Comparison of ENCODE assay signal across 27 mouse cellular contexts in the genomic region with DNA sequence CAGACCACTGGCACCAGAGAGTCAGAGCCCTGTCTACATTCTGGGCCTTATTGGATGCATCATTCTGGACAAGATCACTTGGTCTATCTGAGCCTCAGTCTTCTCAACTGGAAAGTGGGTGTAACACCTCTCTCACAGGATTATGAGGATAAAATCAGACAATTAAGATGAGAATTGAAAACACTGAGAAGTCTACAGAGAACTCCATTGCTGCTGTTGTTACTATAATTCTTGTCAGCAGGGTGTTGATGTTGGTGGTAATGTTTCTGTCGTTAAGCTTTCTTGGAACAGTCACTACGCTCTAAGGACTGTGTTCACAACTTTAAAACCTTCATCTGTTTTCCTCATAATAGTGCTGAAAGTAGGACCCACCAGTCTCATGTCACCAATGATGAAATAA.
"Had no signal": no experiment of that assay in that cellular context is flagged by ENCODE, and none has a peak within 500 bp of the region (broad histone marks: within the 10 kb centered on the region; RNA-seq: fewer than 3 reads in every experiment).

No protein-coding gene starts in this region.

- H3K4me3 ChIP-seq: embryonic facial prominence, embryonic 10.5 days; embryonic facial prominence, embryonic 12.5 days; embryonic facial prominence, embryonic 13.5 days; embryonic facial prominence, embryonic 15.5 days; erythroblast, embryonic 14.5 days; forebrain, embryonic 10.5 days; forebrain, embryonic 12.5 days; forebrain, embryonic 13.5 days; forebrain, embryonic 15.5 days; gastrocnemius, adult 2 months; heart, adult 2 months had no signal

- H3K4me1 ChIP-seq: embryonic facial prominence, embryonic 12.5 days had no signal

- H3K9me3 ChIP-seq: embryonic facial prominence, embryonic 10.5 days; embryonic facial prominence, embryonic 12.5 days; embryonic facial prominence, embryonic 13.5 days; embryonic facial prominence, embryonic 15.5 days; forebrain, embryonic 10.5 days; forebrain, embryonic 12.5 days; forebrain, embryonic 13.5 days; forebrain, embryonic 15.5 days had no signal

- H3K4me2 ChIP-seq: embryonic facial prominence, embryonic 12.5 days; embryonic facial prominence, embryonic 13.5 days; embryonic facial prominence, embryonic 15.5 days; forebrain, embryonic 12.5 days; forebrain, embryonic 13.5 days; forebrain, embryonic 15.5 days had no signal

- H3K27me3 ChIP-seq: embryonic facial prominence, embryonic 12.5 days; embryonic facial prominence, embryonic 13.5 days; embryonic facial prominence, embryonic 15.5 days; forebrain, embryonic 12.5 days; forebrain, embryonic 13.5 days; forebrain, embryonic 15.5 days had no signal

- H3K36me3 ChIP-seq: embryonic facial prominence, embryonic 10.5 days; embryonic facial prominence, embryonic 12.5 days; embryonic facial prominence, embryonic 13.5 days; embryonic facial prominence, embryonic 15.5 days; forebrain, embryonic 10.5 days; forebrain, embryonic 12.5 days; forebrain, embryonic 15.5 days had no signal

- H3K27ac ChIP-seq: embryonic facial prominence, embryonic 10.5 days; embryonic facial prominence, embryonic 12.5 days; embryonic facial prominence, embryonic 13.5 days; embryonic facial prominence, embryonic 15.5 days; forebrain, embryonic 10.5 days; forebrain, embryonic 12.5 days; forebrain, embryonic 13.5 days; forebrain, embryonic 15.5 days; gastrocnemius, adult 2 months; heart, adult 2 months had no signal

- H3K9ac ChIP-seq: embryonic facial prominence, embryonic 12.5 days; embryonic facial prominence, embryonic 13.5 days; embryonic facial prominence, embryonic 15.5 days; forebrain, embryonic 12.5 days; forebrain, embryonic 13.5 days; forebrain, embryonic 15.5 days; forebrain, postnatal 0 days had no signal

- ATAC-seq: forebrain, embryonic 13.5 days; forebrain, embryonic 14.5 days; forebrain, embryonic 15.5 days; forebrain, embryonic 16.5 days; forebrain, postnatal 0 days had no signal

- DNase-seq: cerebellum, adult 2 months; cerebellum, adult 8-10 months; cerebellum, adult 9-10 months; cerebellum, adult 9-11 months; cerebellum, postnatal 10 days; cerebellum, postnatal 14 days; cerebellum, postnatal 25 days; cerebellum, postnatal 36 days; embryo, embryonic 11 days; forebrain, postnatal 0 days; gastrocnemius, adult 2 months; gastrocnemius, postnatal 10 days; gastrocnemius, postnatal 14 days; gastrocnemius, postnatal 25 days; gastrocnemius, postnatal 36 days; heart, adult 2 months had no signal
